Mouse (Mus musculus) thymus, adult 2 months (tissue): Measurements from ENCODE around the gene Clec2l.

Source experiments
- CTCF ChIP-seq: fragments of 200-500 bp; IDR thresholded peaks from 2 replicates; pipeline ENCODE4 v1.5.1; 2012; ENCODE audit warnings: mild to moderate bottlenecking, control low read depth, low read length, moderate library complexity, borderline replicate concordance; ENCODE audit not compliant: control insufficient read depth, poor library complexity, insufficient read depth; ENCODE audit errors: extremely low read depth
- POLR2A ChIP-seq: fragments of 200-500 bp; IDR thresholded peaks from 2 replicates; pipeline ENCODE4 v1.6.1; 2012; ENCODE audit warnings: mild to moderate bottlenecking, low read length, control low read depth, moderate library complexity; ENCODE audit not compliant: control insufficient read depth, poor library complexity, insufficient read depth; ENCODE audit errors: extremely low read depth

DNA sequence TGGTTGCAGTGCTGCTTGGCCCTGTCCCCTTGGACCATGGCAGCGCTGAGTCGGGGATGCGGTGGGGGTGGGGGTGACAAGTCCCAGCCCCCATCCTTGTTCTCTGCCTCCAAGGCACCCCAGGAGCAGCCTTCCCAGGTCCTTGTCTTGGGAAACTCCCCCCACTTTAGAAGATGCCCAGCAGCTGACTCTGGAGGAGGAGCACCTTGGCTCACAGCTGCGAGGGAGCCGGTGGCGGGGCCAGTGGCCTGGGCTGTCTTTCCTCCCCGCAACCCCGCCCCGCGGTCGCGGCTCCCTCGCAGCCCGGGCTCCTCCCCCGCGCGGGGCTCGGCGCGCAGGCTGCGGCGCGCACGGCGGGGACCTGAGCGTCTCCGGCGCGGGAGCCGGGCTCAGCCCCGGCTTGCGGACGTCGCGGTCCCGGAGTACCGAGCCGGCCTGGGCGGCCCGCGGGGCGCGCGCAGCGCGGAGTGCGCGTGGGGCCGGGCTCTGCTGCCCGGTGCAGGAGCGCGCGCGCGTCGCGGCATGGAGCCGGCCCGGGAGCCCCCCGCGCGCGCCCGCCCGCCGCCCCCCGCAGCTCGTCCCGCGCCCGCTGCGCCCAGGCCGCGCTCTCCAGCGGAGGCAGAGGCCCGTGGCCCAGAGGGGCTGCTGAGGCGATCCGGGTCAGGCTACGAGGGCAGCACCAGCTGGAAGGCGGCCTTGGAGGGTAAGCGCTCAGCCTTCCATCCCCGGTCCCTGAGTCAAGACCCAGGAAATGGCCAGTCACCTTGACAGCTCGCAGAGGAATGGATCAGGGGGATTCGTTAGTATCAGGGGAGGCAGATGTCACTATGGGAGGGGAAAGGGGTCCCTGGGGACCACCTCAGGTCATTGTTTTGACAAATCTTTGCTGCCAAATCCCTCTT lies at the start of gene Clec2l:
- TF ChIP-seq CTCF (no peak), POLR2A (no peak)
